Mouse (Mus musculus) c-Kit-positive CD71-positive TER-119-positive erythroid progenitor cells, embryonic 14.5 days (primary cell): Measurements from ENCODE around the gene Gm36028.

Source experiments
- DNase-seq: peaks from one replicate; pipeline ENCODE4 v3.0.0-alpha.2; 2013; ENCODE audit warnings: low spot score

Gm36028 gene

GRCm38 (mm10) chr16:37861029-37861428 is at the start of gene Gm36028:
Gene Gm36028 (minus strand): TSS chr16:37861146.
- no peak for DNase-seq

- no peak for DNase-seq
Measured at GRCm38 (mm10) chr16:37906456-37906855, 45.5 kb upstream of the Gm36028 start.

- DNase-seq: no peak
Measured at GRCm38 (mm10) chr16:37901318-37901717, 40.4 kb upstream of the Gm36028 start.

- no peak for DNase-seq
Measured at GRCm38 (mm10) chr16:37899357-37899756, 38.4 kb upstream of the Gm36028 start.

GRCm38 (mm10) chr16:37898790-37899189 is 37.8 kb upstream of the Gm36028 start:
- no peak for DNase-seq

GRCm38 (mm10) chr16:37893942-37894341 is 33.0 kb upstream of the Gm36028 start:
- DNase-seq: no peak

GRCm38 (mm10) chr16:37893381-37893780 is 32.4 kb upstream of the Gm36028 start:
- no peak for DNase-seq

GRCm38 (mm10) chr16:37892667-37893066 is 31.7 kb upstream of the Gm36028 start:
- no peak for DNase-seq

GRCm38 (mm10) chr16:37888986-37889385 is 28.0 kb upstream of the Gm36028 start:
- no peak for DNase-seq

GRCm38 (mm10) chr16:37881168-37881567 is 20.2 kb upstream of the Gm36028 start:
- no peak for DNase-seq

GRCm38 (mm10) chr16:37879750-37880419 is 18.9 kb upstream of the Gm36028 start:
- DNase-seq: no peak

GRCm38 (mm10) chr16:37878951-37879505 is 18.1 kb upstream of the Gm36028 start:
- DNase-seq: no peak

GRCm38 (mm10) chr16:37877406-37877805 is 16.5 kb upstream of the Gm36028 start:
- DNase-seq: no peak

- no peak for DNase-seq
Measured at GRCm38 (mm10) chr16:37874501-37875235, 13.7 kb upstream of the Gm36028 start.

- DNase-seq: no peak
Measured at GRCm38 (mm10) chr16:37871112-37871715, 10.3 kb upstream of the Gm36028 start.

- DNase-seq: no peak
Measured at GRCm38 (mm10) chr16:37869470-37870231, 8.7 kb upstream of the Gm36028 start.

GRCm38 (mm10) chr16:37868506-37869469 is 7.8 kb upstream of the Gm36028 start:
- no peak for DNase-seq

GRCm38 (mm10) chr16:37867791-37868505 is 7.0 kb upstream of the Gm36028 start, which contains the start of gene Lrrc58:
Gene Lrrc58 (plus strand): TSS chr16:37868389.
- DNase-seq: peak; percentile 55

GRCm38 (mm10) chr16:37865841-37866240 is 4.9 kb upstream of the Gm36028 start:
- DNase-seq: no peak

GRCm38 (mm10) chr16:37863876-37864275 is 2.9 kb upstream of the Gm36028 start:
- DNase-seq: no peak
